Mouse (Mus musculus): ENCODE results near the gene Tsku. TPM values are rescaled to one million over a fixed set of nuclear protein-coding genes. Genes with fewer than 3 reads are reported as not detected.

Gene Tsku
- total RNA-seq, 2 experiments from 2014 or later, result not detected

- ATAC-seq (replicated peaks; ENCODE audit: low FRiP score, low TSS enrichment, poor library complexity, severe bottlenecking), result no peak
Observed at GRCm38 (mm10) chr7:98361662-98362061, 534 bp upstream of the Tsku start.

DNA sequence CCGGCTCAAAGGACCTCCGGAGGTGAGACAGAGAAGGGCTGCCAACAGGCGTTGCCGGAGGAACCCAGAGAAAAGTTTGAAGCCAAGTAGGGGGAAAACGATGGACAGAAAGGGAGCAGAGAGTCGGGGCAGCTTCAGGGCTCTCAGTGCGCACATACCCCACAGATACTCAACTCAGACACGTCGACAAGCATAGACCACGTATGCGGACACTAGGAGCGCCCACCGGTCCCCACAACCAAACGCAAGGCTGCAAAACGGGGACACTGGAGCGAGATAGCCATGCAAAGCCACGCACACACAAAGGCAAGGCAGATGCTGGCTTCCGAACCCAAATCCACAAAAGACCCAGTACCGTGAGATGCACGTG lies 522 bp downstream of the Tsku start:
- no peak for ATAC-seq (replicated peaks; ENCODE audit: low FRiP score, low TSS enrichment, poor library complexity, severe bottlenecking)

DNA sequence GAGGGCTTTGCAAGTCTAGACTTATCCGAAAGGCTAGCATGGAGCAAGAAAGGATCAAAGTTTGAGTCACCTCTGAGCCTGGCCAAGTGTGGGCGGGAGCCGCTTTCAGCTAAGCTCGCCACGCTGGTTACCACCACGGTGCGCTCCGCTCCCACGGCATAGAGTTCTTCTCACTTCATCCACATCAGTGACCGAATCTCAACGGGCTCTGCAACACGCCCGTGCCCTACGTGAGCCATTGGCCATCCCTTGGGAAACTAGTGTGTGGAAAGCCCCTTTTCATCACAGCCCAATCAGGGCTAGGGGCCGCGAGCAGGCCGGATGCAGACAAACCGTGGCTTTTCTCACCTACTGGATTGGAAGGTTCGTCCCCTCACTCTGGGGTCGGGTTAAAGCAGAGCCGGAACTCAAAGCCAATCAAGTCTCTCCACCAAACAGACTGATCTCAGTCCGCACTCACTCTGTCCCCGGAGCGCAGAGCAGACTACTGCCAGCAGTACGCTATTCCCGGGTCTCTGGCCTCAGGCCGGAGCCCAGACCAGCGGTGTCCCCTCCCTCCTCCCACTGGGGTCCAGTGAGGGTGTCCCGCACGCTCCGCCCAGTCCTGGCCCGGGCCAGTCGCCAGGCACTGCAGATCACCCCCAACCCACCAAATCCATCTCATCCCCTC lies 1.0 kb downstream of the Tsku start:
- ATAC-seq (replicated peaks; ENCODE audit: low FRiP score, low TSS enrichment, poor library complexity, severe bottlenecking), result no peak

- ATAC-seq (replicated peaks; ENCODE audit: low FRiP score, low TSS enrichment, poor library complexity, severe bottlenecking), result no peak
Observed at GRCm38 (mm10) chr7:98358016-98358415, 3.1 kb downstream of the Tsku start.

GRCm38 (mm10) chr7:98357324-98357723 lies 3.8 kb downstream of the Tsku start:
- no peak for ATAC-seq (replicated peaks; ENCODE audit: low FRiP score, low TSS enrichment, poor library complexity, severe bottlenecking)

DNA sequence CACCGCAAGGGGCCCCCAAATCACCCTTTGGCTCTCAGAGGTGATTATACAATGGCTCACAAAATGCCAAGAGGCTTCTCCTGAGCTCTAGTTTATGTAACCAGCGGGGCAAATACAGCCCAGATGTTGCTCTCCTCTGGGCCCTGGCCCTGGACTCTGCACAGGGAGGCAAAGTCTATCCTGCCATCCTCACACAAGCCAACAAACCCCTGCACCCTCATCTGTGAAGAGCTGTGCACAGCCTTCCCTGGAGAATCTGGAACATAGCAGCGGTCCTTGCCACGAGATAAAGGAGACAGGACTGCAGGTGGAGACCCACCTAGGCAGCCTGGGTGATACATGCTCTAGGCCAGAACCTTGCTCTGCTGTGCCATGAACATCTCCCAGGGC lies 6.2 kb downstream of the Tsku start:
- no peak for ATAC-seq (replicated peaks; ENCODE audit: low FRiP score, low TSS enrichment, poor library complexity, severe bottlenecking)

DNA sequence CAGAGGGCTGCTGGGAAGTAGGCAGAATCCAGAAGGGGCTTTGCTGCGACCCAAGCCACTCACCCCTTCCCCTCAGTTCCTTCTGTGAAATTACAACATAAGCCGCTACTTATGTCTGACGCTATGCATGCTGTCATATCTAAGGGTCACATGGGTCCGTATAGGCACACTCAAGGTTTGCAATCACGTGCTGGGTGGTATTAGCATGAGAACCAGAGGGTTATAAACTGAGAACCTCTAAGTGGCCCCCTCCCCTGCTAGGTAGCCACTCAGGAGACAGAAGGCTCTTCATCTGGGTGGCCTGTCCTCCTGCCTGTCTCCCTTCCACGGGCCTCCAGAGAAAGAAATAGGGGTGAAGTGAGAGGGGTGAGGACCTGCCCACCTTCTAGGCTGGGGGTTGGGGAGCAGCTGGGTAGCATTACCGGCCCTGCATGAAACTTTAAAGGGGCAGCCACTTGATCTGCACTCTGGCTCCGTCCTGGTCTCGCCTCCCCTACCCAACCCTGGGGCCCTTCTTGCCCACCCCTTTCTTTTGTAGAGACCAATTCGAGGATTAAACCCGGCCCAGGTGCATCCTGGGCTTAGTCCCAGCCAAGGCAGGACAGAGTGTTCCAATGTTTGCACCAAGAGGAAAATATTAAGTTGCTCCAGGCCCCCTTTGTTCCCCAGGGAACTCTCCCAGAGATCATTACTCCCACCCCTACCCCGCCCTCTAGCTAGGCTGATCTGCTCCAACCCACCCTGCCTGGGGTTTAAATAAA lies 6.8 kb downstream of the Tsku start:
- no peak for ATAC-seq (replicated peaks; ENCODE audit: low FRiP score, low TSS enrichment, poor library complexity, severe bottlenecking)

- ATAC-seq (replicated peaks; ENCODE audit: low FRiP score, low TSS enrichment, poor library complexity, severe bottlenecking), result no peak
Observed at GRCm38 (mm10) chr7:98353616-98354015, 7.5 kb downstream of the Tsku start.

- ATAC-seq (replicated peaks; ENCODE audit: low FRiP score, low TSS enrichment, poor library complexity, severe bottlenecking), result no peak
Observed at GRCm38 (mm10) chr7:98351523-98351922, 9.6 kb downstream of the Tsku start.

DNA sequence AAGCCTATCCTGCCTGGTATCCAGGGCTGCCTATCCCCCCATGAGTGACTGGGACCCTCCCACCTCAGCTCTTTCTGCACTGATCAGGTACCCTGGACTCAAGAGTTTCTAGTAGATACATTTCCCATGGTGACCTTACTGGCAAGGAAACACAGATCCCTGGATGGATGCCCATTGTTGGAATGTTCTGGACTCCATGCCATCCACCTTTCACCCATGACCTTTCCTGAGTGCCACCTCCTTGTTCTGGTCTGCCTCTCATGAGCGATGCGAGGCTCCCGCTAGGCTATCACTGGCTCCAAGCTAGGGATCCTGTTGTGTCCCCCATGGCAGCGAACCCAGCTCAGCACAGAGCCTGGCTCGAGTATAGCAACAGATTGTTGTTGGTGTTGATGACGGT lies 11.3 kb downstream of the Tsku start:
- ATAC-seq (replicated peaks; ENCODE audit: low FRiP score, low TSS enrichment, poor library complexity, severe bottlenecking), result no peak

DNA sequence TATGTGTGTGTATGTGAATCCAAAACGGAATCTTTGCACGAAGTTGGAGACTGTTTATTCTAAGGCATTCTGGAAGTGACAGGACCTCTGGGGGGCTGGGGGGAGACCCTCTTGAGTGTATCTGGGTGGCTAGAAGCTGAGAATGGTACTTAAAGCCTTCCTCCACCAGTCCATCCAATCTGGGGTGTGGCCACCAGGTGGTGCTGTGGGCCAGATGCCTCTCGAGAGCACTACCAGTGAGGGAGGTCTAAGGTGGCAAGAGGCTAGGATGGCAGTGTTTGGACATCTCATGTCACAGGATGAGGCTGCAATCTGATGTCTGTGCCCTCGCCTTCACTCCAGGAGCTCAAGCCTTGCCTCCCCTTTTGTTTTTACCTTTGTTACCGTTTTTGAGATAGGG lies 12.0 kb downstream of the Tsku start:
- peak; percentile 82 for ATAC-seq (replicated peaks; ENCODE audit: low FRiP score, low TSS enrichment, poor library complexity, severe bottlenecking)

GRCm38 (mm10) chr7:98348043-98348442 lies 13.1 kb downstream of the Tsku start:
- peak; percentile 61 for ATAC-seq (replicated peaks; ENCODE audit: low FRiP score, low TSS enrichment, poor library complexity, severe bottlenecking)

DNA sequence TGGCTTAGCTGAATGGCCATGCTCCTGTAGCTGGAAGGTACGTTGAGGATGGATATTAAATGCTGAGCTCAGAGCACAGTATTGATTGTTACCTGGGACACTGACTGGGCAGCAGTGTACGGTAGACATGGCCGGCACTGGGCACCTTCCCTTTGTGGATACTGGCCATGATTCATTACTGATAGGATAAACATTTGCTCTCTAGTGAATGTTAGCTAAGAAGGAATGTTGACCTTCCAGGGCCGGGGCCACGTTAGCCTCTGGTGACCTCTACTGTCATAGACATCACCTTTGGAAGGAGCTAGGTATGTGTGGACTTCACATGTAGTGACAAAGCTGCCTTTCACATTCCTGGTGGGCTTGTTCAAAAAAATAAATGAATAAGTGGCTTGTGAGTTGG lies 13.7 kb downstream of the Tsku start:
- no peak for ATAC-seq (replicated peaks; ENCODE audit: low FRiP score, low TSS enrichment, poor library complexity, severe bottlenecking)

DNA sequence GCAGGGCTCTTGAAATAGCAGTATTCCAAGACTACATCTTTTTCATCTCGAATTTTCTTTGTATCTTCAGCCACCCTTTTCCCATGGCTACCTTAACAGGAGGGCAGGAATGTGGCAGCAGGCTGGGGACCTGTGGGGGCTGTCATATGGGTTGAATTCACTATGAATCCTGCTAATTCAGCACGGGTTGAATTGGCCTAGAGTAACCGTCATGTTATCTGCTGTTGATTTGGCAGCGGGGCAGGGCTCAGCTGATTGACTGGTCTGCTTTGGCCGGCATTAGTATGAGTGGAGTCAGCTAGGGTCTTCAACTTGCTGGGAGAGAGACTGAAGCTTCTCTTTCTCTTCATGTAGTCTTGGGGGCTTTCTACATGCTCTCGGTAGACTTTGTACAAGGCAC lies 16.1 kb downstream of the Tsku start:
- no peak for ATAC-seq (replicated peaks; ENCODE audit: low FRiP score, low TSS enrichment, poor library complexity, severe bottlenecking)

DNA sequence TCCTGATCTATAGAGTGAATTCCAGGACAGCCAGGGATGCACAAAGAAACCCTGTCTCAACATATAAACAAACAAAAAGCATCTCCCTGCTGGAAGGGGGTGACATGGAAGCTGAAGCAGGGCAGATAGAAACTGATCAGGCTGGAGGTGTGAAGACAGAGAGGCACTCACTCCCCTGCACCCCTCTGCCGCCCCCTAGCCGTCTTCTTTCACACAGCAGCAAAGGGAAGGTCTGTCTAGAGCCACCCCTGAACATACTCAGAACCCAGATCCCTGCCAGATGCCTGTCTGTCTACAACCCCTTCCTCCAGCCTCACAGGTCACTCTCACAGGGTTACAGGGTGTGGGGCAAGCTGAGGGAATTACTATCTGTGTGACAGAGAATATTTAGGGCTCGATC lies 16.8 kb downstream of the Tsku start:
- peak; percentile 56 for ATAC-seq (replicated peaks; ENCODE audit: low FRiP score, low TSS enrichment, poor library complexity, severe bottlenecking)

GRCm38 (mm10) chr7:98342249-98342648 lies 18.9 kb downstream of the Tsku start:
- peak; percentile 21; the same call in 1 of the 2 replicates for ATAC-seq (replicated peaks; ENCODE audit: low FRiP score, low TSS enrichment, poor library complexity, severe bottlenecking)

- ATAC-seq (replicated peaks; ENCODE audit: low FRiP score, low TSS enrichment, poor library complexity, severe bottlenecking), result peak; percentile 76
Observed at GRCm38 (mm10) chr7:98341475-98341874, 19.7 kb downstream of the Tsku start.

DNA sequence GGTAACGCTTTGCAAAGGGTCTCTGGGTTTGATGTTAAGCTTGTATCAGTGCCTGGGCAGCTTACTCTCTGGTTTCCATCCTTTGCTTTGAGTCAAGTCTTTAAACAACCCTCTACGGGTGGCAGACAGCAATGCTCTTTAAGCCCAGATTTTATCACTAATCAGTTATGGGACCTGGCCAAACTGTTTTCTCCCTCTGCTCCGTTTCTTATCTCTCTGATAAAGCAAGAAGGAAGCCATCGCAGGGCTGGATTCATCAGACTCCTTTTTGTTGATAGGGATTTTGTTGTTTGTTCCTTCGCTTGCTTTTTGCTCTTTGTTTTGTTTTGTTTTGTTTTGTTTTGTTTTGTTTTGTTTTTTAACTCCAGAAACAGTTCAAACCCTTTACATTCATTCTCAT lies 20.8 kb downstream of the Tsku start:
- ATAC-seq (replicated peaks; ENCODE audit: low FRiP score, low TSS enrichment, poor library complexity, severe bottlenecking), result no peak

GRCm38 (mm10) chr7:98333987-98334386 lies 27.1 kb downstream of the Tsku start:
- no peak for ATAC-seq (replicated peaks; ENCODE audit: low FRiP score, low TSS enrichment, poor library complexity, severe bottlenecking)

- ATAC-seq (replicated peaks; ENCODE audit: low FRiP score, low TSS enrichment, poor library complexity, severe bottlenecking), result no peak
Observed at GRCm38 (mm10) chr7:98333507-98333906, 27.6 kb downstream of the Tsku start.

DNA sequence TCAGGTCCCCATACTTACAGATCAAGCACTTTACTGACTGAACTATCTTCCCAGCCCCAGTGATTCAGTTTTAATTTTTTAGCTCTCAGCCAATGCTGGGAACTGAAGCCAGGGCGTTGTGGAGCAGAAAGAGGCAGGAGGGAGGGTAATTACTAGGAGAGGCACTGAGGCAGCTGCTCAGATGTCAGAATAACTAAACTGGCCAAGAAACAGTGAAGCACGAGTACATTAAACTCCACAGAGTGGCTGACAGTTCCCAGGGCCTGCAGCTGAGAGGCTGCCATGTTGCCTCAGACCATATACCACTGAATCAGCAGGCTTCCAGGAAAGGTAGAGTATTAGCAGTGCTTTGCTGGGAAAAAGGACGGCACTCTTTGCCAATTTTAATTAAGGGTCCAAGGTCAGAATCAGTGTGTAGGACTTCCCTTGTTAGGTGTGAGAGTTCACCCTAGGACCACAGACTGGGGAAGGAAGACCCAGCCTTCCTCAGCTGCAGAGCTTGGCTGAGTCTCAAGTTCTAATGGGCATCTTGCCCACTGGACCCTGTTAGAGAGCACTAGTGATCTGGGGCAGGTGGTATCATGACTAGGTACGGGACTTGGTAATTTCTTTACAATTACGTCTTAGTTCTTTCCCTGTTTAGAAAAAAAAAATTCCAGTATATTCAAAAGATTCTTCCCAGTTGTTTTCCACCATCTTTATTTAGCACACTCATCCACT lies 28.3 kb downstream of the Tsku start:
- ATAC-seq (replicated peaks; ENCODE audit: low FRiP score, low TSS enrichment, poor library complexity, severe bottlenecking), result no peak

Data from megakaryocyte-erythroid progenitor cell, adult 5-6 weeks (primary cell).